Mouse (Mus musculus) heart, postnatal 0 days (tissue): ENCODE data around the gene Gab1.

Experiments used
- CTCF ChIP-seq: IDR thresholded peaks from 2 replicates; pipeline ENCODE4 v1.5.1; 2016; ENCODE audit warnings: antibody characterized with exemption, control low read depth, low read depth
- EP300 ChIP-seq: IDR thresholded peaks from 2 replicates; pipeline ENCODE4 v1.6.1; 2016; ENCODE audit warnings: antibody characterized with exemption, low read depth

- TF ChIP-seq CTCF (no peak), EP300 (no peak)
These were observed 95.8 kb downstream of the Gab1 start for GRCm38 (mm10) chr8:80784559-80784958.
